In genomic region chr15:78437237-78438017, GRCm38 (mm10) we compare ENCODE assay signal across 8 mouse cellular contexts. TPM values are rescaled to one million over a fixed set of nuclear protein-coding genes. Genes with fewer than 3 reads are reported as not detected.
DNase-seq lines count a peak whose midpoint lies in the region; ATAC-seq and TF ChIP-seq lines count a peak whose summit lies in the region.

No protein-coding gene starts in this region.

- TF ChIP-seq CTCF in forebrain, postnatal 0 days (IDR thresholded peaks at IDR 0.05; ENCODE audit: low read depth), result no peak

- WGBS in forebrain, postnatal 0 days, result 25% methylated on average over 23 of the region's 23 CpGs
- 11% methylated on average over 23 of the region's 23 CpGs for WGBS in hindbrain, embryonic 11.5 days
- WGBS in limb, embryonic 15.5 days, result 26% methylated on average over 23 of the region's 23 CpGs
- 17% methylated on average over 23 of the region's 23 CpGs for WGBS in neural tube, embryonic 11.5 days

- no peaks in the 10 kb centered on the region for H3K9me3 ChIP-seq in forebrain, postnatal 0 days (ENCODE audit: low read length)
- H3K9me3 ChIP-seq in hindbrain, embryonic 11.5 days (ENCODE audit: control insufficient read depth, low read length), result no peaks in the 10 kb centered on the region
- no peaks in the 10 kb centered on the region for H3K9me3 ChIP-seq in limb, embryonic 15.5 days
- no peaks in the 10 kb centered on the region for H3K9me3 ChIP-seq in neural tube, embryonic 11.5 days (ENCODE audit: control insufficient read depth, low read length)

- H3K4me1 ChIP-seq in forebrain, postnatal 0 days (ENCODE audit: insufficient read depth), result peaks cover 12% of the 10 kb centered on the region; the same call in 1 of the 2 replicates
- H3K4me1 ChIP-seq in hindbrain, embryonic 11.5 days (replicated peaks; ENCODE audit: control insufficient read depth, insufficient read depth, low read length), result peaks cover 16% of the 10 kb centered on the region
- H3K4me1 ChIP-seq in limb, embryonic 15.5 days, result peaks cover 29% of the 10 kb centered on the region
- peaks cover 31% of the 10 kb centered on the region for H3K4me1 ChIP-seq in neural tube, embryonic 11.5 days (ENCODE audit: control insufficient read depth, insufficient read depth, low read length)

- no peaks in the 10 kb centered on the region for H3K27me3 ChIP-seq in forebrain, postnatal 0 days (ENCODE audit: insufficient read depth, low read length)
- H3K27me3 ChIP-seq in hindbrain, embryonic 11.5 days (ENCODE audit: control insufficient read depth, insufficient read depth, low read length), result no peaks in the 10 kb centered on the region
- H3K27me3 ChIP-seq in limb, embryonic 15.5 days, result 0 out of 2 replicates have a peak, but pooled peaks cover 9% of the 10 kb centered on the region
- no peaks in the 10 kb centered on the region for H3K27me3 ChIP-seq in neural tube, embryonic 11.5 days (ENCODE audit: control insufficient read depth, insufficient read depth, low read length)

- H3K9ac ChIP-seq in forebrain, postnatal 0 days, result peak overlapping the region; percentile 45
- H3K9ac ChIP-seq in hindbrain, embryonic 11.5 days (ENCODE audit: low read depth, low read length), result peak overlapping the region; percentile 40; the same call in 1 of the 2 replicates
- H3K9ac ChIP-seq in limb, embryonic 15.5 days, result 0 out of 2 replicates have a peak overlapping the region, but pooled peaks have one; percentile 4
- H3K9ac ChIP-seq in neural tube, embryonic 11.5 days (ENCODE audit: low read length), result peak overlapping the region; percentile 2

- peak overlapping the region; percentile 17 for H3K4me3 ChIP-seq in forebrain, postnatal 0 days (ENCODE audit: low read depth, low read length)
- H3K4me3 ChIP-seq in hindbrain, embryonic 11.5 days (ENCODE audit: low read depth, low read length), result 0 out of 2 replicates have a peak overlapping the region, but pooled peaks have one; percentile 2
- H3K4me3 ChIP-seq in limb, embryonic 15.5 days, result peak overlapping the region; percentile 30
- H3K4me3 ChIP-seq in neural tube, embryonic 11.5 days (ENCODE audit: low read depth, low read length), result no peak overlapping the region

- peak overlapping the region; percentile 42 for H3K27ac ChIP-seq in forebrain, postnatal 0 days (ENCODE audit: low read depth, low read length)
- peak overlapping the region; percentile 79 for H3K27ac ChIP-seq in hindbrain, embryonic 11.5 days (ENCODE audit: low read depth, low read length)
- peak overlapping the region; percentile 69 for H3K27ac ChIP-seq in limb, embryonic 15.5 days
- peak overlapping the region; percentile 21 for H3K27ac ChIP-seq in neural tube, embryonic 11.5 days (ENCODE audit: low read depth, low read length)

- peak overlapping the region; percentile 45 for H3K4me2 ChIP-seq in forebrain, postnatal 0 days (ENCODE audit: low read depth)
- peak overlapping the region; percentile 45 for H3K4me2 ChIP-seq in hindbrain, embryonic 11.5 days (replicated peaks; ENCODE audit: low read depth, low read length)
- peak overlapping the region; percentile 54 for H3K4me2 ChIP-seq in limb, embryonic 15.5 days
- H3K4me2 ChIP-seq in neural tube, embryonic 11.5 days (ENCODE audit: low read depth), result peak overlapping the region; percentile 51

- H3K36me3 ChIP-seq in forebrain, postnatal 0 days (ENCODE audit: insufficient read depth), result peaks cover 29% of the 10 kb centered on the region
- H3K36me3 ChIP-seq in hindbrain, embryonic 11.5 days (ENCODE audit: control insufficient read depth, insufficient read depth, low read length), result 0 out of 2 replicates have a peak, but pooled peaks cover 3% of the 10 kb centered on the region
- H3K36me3 ChIP-seq in limb, embryonic 15.5 days, result peaks cover 21% of the 10 kb centered on the region
- H3K36me3 ChIP-seq in neural tube, embryonic 11.5 days (ENCODE audit: control insufficient read depth, insufficient read depth, low read length), result 0 out of 2 replicates have a peak, but pooled peaks cover 3% of the 10 kb centered on the region

- no peak for DNase-seq in cerebellum, postnatal 4 days (ENCODE audit: low spot score in 2 of 2)
- DNase-seq in brain, adult 2 months (ENCODE audit: low read depth, low spot score), result peak; percentile 81
- DNase-seq in forebrain, postnatal 0 days, result peak; percentile 33
- DNase-seq in hindbrain, embryonic 11.5 days (ENCODE audit: low spot score), result no peak
- peak; percentile 49 for DNase-seq in neural tube, embryonic 11.5 days (ENCODE audit: low spot score)
- no peak for DNase-seq in yolk sac, embryonic 10.5 days (ENCODE audit: low spot score)

- peak; percentile 8; the same call in 1 of the 2 replicates for ATAC-seq in cerebellum, adult (ENCODE audit: insufficient number of reproducible peaks, low FRiP score, low TSS enrichment)
- peak; percentile 30 for ATAC-seq in forebrain, postnatal 0 days
- ATAC-seq in hindbrain, embryonic 11.5 days (ENCODE audit: low FRiP score), result peak; percentile 17
- ATAC-seq in limb, embryonic 15.5 days (ENCODE audit: insufficient number of reproducible peaks, low FRiP score, low TSS enrichment, low read depth), result peak; percentile 25
- 0 out of 2 replicates have a peak, but pooled peaks have one; percentile 7 for ATAC-seq in neural tube, embryonic 11.5 days (ENCODE audit: insufficient read depth, low FRiP score, low TSS enrichment)

RNA-seq across cellular contexts. Expression of gene Kctd17, which starts 9.1 kb away (rescaled TPM):
- 148 and 153 TPM in 2 replicates for total RNA-seq in forebrain, postnatal 0 days (2014; rRNA removed)
- 146 and 152 TPM in 2 replicates for polyA plus RNA-seq in forebrain, postnatal 0 days (2015; fragmentation: Nextera tagmentation; extraction: Ambion mirVana)
- polyA plus RNA-seq in hindbrain, embryonic 11.5 days (2014; fragmentation: Nextera tagmentation; extraction: Ambion mirVana), result 62.7 and 65.8 TPM in 2 replicates
- polyA plus RNA-seq in limb, embryonic 15.5 days (2015; fragmentation: Nextera tagmentation; extraction: Ambion mirVana), result 45.3 and 45.7 TPM in 2 replicates
- 74.6 and 78.1 TPM in 2 replicates for polyA plus RNA-seq in neural tube, embryonic 11.5 days (2014; fragmentation: Nextera tagmentation; extraction: Ambion mirVana)

RNA-seq across cellular contexts. Expression of gene Tmprss6, which starts 31.0 kb away (rescaled TPM):
- total RNA-seq in forebrain, postnatal 0 days (2014; rRNA removed), result 0.19 TPM in 1 of 2 replicates, not detected in the other
- polyA plus RNA-seq in forebrain, postnatal 0 days (2015; fragmentation: Nextera tagmentation; extraction: Ambion mirVana), result 0.07 and 0.08 TPM in 2 replicates
- polyA plus RNA-seq in hindbrain, embryonic 11.5 days (2014; fragmentation: Nextera tagmentation; extraction: Ambion mirVana), result 0.05 and 0.24 TPM in 2 replicates
- polyA plus RNA-seq in limb, embryonic 15.5 days (2015; fragmentation: Nextera tagmentation; extraction: Ambion mirVana), result 0.24 and 0.83 TPM in 2 replicates
- not detected in 2 replicates for polyA plus RNA-seq in neural tube, embryonic 11.5 days (2014; fragmentation: Nextera tagmentation; extraction: Ambion mirVana)

RNA-seq across cellular contexts. Expression of gene Mpst, which starts 31.2 kb away (rescaled TPM):
- total RNA-seq in forebrain, postnatal 0 days (2014; rRNA removed), result 85.9 and 92.5 TPM in 2 replicates
- polyA plus RNA-seq in forebrain, postnatal 0 days (2015; fragmentation: Nextera tagmentation; extraction: Ambion mirVana), result 3.3 and 3.5 TPM in 2 replicates
- 2.6 and 2.7 TPM in 2 replicates for polyA plus RNA-seq in hindbrain, embryonic 11.5 days (2014; fragmentation: Nextera tagmentation; extraction: Ambion mirVana)
- 2.1 and 2.4 TPM in 2 replicates for polyA plus RNA-seq in limb, embryonic 15.5 days (2015; fragmentation: Nextera tagmentation; extraction: Ambion mirVana)
- polyA plus RNA-seq in neural tube, embryonic 11.5 days (2014; fragmentation: Nextera tagmentation; extraction: Ambion mirVana), result 1.9 and 2.5 TPM in 2 replicates

RNA-seq across cellular contexts. Expression of gene Tst, which starts 31.7 kb away (rescaled TPM):
- 36.6 and 37.7 TPM in 2 replicates for total RNA-seq in forebrain, postnatal 0 days (2014; rRNA removed)
- polyA plus RNA-seq in forebrain, postnatal 0 days (2015; fragmentation: Nextera tagmentation; extraction: Ambion mirVana), result 37.3 and 40.1 TPM in 2 replicates
- 8.5 TPM in 2 replicates for polyA plus RNA-seq in hindbrain, embryonic 11.5 days (2014; fragmentation: Nextera tagmentation; extraction: Ambion mirVana)
- polyA plus RNA-seq in limb, embryonic 15.5 days (2015; fragmentation: Nextera tagmentation; extraction: Ambion mirVana), result 15.4 and 17.1 TPM in 2 replicates
- polyA plus RNA-seq in neural tube, embryonic 11.5 days (2014; fragmentation: Nextera tagmentation; extraction: Ambion mirVana), result 7.5 and 7.8 TPM in 2 replicates

RNA-seq across cellular contexts. Expression of gene Tex33, which starts 41.7 kb away (rescaled TPM):
- total RNA-seq in forebrain, postnatal 0 days (2014; rRNA removed), result not detected in 2 replicates
- polyA plus RNA-seq in forebrain, postnatal 0 days (2015; fragmentation: Nextera tagmentation; extraction: Ambion mirVana), result not detected in 2 replicates
- not detected in 2 replicates for polyA plus RNA-seq in hindbrain, embryonic 11.5 days (2014; fragmentation: Nextera tagmentation; extraction: Ambion mirVana)
- not detected in 2 replicates for polyA plus RNA-seq in limb, embryonic 15.5 days (2015; fragmentation: Nextera tagmentation; extraction: Ambion mirVana)
- polyA plus RNA-seq in neural tube, embryonic 11.5 days (2014; fragmentation: Nextera tagmentation; extraction: Ambion mirVana), result not detected in 2 replicates

Comparison
In these comparisons a context has a peak if more than half of its experiments do, and no peak if none do; other contexts are left out.
1. DNase-seq: peak in brain, adult 2 months (single experiment), forebrain, postnatal 0 days (single experiment) and neural tube, embryonic 11.5 days (single experiment); none in cerebellum, postnatal 4 days (0 of 2), hindbrain, embryonic 11.5 days (single experiment) and yolk sac, embryonic 10.5 days (single experiment).
2. H3K27ac ChIP-seq: peak in every context shown above with its lines; median percentile 79 in hindbrain, embryonic 11.5 days; 69 in limb, embryonic 15.5 days; 42 in forebrain, postnatal 0 days; 21 in neural tube, embryonic 11.5 days.
3. Peak in every context shown above with its lines, with median percentiles within 50 percentile points of each other: ATAC-seq, H3K4me2 ChIP-seq and H3K9ac ChIP-seq.